Mouse (Mus musculus) liver (tissue): ENCODE results near the gene Vmn1r1.

Experiments
- DNase-seq: peaks from one replicate; pipeline ENCODE4 v3.0.0-alpha.2; 2020; ENCODE audit warnings: mixed read lengths

Gene Vmn1r1

GRCm38 (mm10) chr1:182137204-182138125, 26.8 kb downstream of the Vmn1r1 start:
- no peak for DNase-seq

GRCm38 (mm10) chr1:182130830-182131229, 33.5 kb downstream of the Vmn1r1 start:
- DNase-seq, result peak; percentile 27

GRCm38 (mm10) chr1:182124924-182125368, 39.3 kb downstream of the Vmn1r1 start:
- DNase-seq, result peak; percentile 87

GRCm38 (mm10) chr1:182124506-182124905, 39.8 kb downstream of the Vmn1r1 start, which contains the start of gene Srp9:
Gene Srp9, plus strand, starts transcription at chr1:182124737.
- DNase-seq, result peak; percentile 99

- no peak for DNase-seq
These were observed 41.9 kb downstream of the Vmn1r1 start for GRCm38 (mm10) chr1:182122413-182122812.

GRCm38 (mm10) chr1:182115651-182116408, 48.5 kb downstream of the Vmn1r1 start:
- DNase-seq, result no peak

- DNase-seq, result peak; percentile 40
These were observed 49.1 kb downstream of the Vmn1r1 start for GRCm38 (mm10) chr1:182115197-182115596.

- DNase-seq, result no peak
These were observed 50.4 kb downstream of the Vmn1r1 start for GRCm38 (mm10) chr1:182113587-182114500.

GRCm38 (mm10) chr1:182113131-182113530, 51.2 kb downstream of the Vmn1r1 start:
- no peak for DNase-seq

- no peak for DNase-seq
These were observed 51.9 kb downstream of the Vmn1r1 start for GRCm38 (mm10) chr1:182112385-182112784.

- no peak for DNase-seq
These were observed 52.6 kb downstream of the Vmn1r1 start for GRCm38 (mm10) chr1:182111386-182112317.

- DNase-seq, result no peak
These were observed 53.4 kb downstream of the Vmn1r1 start for GRCm38 (mm10) chr1:182110708-182111385.

- no peak for DNase-seq
These were observed 54.1 kb downstream of the Vmn1r1 start for GRCm38 (mm10) chr1:182110185-182110584.

GRCm38 (mm10) chr1:182108397-182109099, 55.7 kb downstream of the Vmn1r1 start:
- no peak for DNase-seq

- no peak for DNase-seq
These were observed 57.0 kb downstream of the Vmn1r1 start for GRCm38 (mm10) chr1:182107251-182107650.

GRCm38 (mm10) chr1:182105023-182105422, 59.3 kb downstream of the Vmn1r1 start:
- no peak for DNase-seq
